Mouse (Mus musculus) right cerebral cortex, postnatal 14 days (tissue): Measurements from ENCODE around the gene Loxl4.

Experiments used
- DNase-seq: peaks from one replicate; pipeline ENCODE4 v3.0.0; 2022

The Loxl4 gene

GRCm38 (mm10) chr19:42608082-42608481 lies 4.5 kb downstream of the Loxl4 start:
- DNase-seq = no peak

GRCm38 (mm10) chr19:42602576-42602975 lies 10.0 kb downstream of the Loxl4 start:
- DNase-seq = no peak

- no peak for DNase-seq
These were observed 10.6 kb downstream of the Loxl4 start for GRCm38 (mm10) chr19:42602041-42602440.

GRCm38 (mm10) chr19:42601445-42601844 lies 11.2 kb downstream of the Loxl4 start:
- no peak for DNase-seq

- no peak for DNase-seq
These were observed 12.0 kb downstream of the Loxl4 start for GRCm38 (mm10) chr19:42600591-42600990.

GRCm38 (mm10) chr19:42599891-42600290 lies 12.7 kb downstream of the Loxl4 start:
- DNase-seq = no peak

GRCm38 (mm10) chr19:42597896-42598295 lies 14.7 kb downstream of the Loxl4 start:
- no peak for DNase-seq

- DNase-seq = no peak
These were observed 15.3 kb downstream of the Loxl4 start for GRCm38 (mm10) chr19:42597286-42597685.

GRCm38 (mm10) chr19:42595066-42595465 lies 17.5 kb downstream of the Loxl4 start:
- DNase-seq = no peak

GRCm38 (mm10) chr19:42593456-42593855 lies 19.2 kb downstream of the Loxl4 start:
- DNase-seq = no peak

- DNase-seq = no peak
These were observed 21.1 kb downstream of the Loxl4 start for GRCm38 (mm10) chr19:42591534-42591933.

- no peak for DNase-seq
These were observed 23.4 kb downstream of the Loxl4 start for GRCm38 (mm10) chr19:42589246-42589645.

- DNase-seq = no peak
These were observed 24.9 kb downstream of the Loxl4 start for GRCm38 (mm10) chr19:42587704-42588103.

- no peak for DNase-seq
These were observed 28.4 kb downstream of the Loxl4 start for GRCm38 (mm10) chr19:42584188-42584587.

GRCm38 (mm10) chr19:42583677-42584076 lies 28.9 kb downstream of the Loxl4 start:
- no peak for DNase-seq

- no peak for DNase-seq
These were observed 29.7 kb downstream of the Loxl4 start for GRCm38 (mm10) chr19:42582811-42583370.

- no peak for DNase-seq
These were observed 31.9 kb downstream of the Loxl4 start for GRCm38 (mm10) chr19:42580701-42581100.

- no peak for DNase-seq
These were observed 34.0 kb downstream of the Loxl4 start for GRCm38 (mm10) chr19:42578631-42579030.

GRCm38 (mm10) chr19:42576856-42577255 lies 35.8 kb downstream of the Loxl4 start:
- DNase-seq = no peak

GRCm38 (mm10) chr19:42575317-42575716 lies 37.3 kb downstream of the Loxl4 start:
- DNase-seq = no peak

GRCm38 (mm10) chr19:42571291-42571690 lies 41.3 kb downstream of the Loxl4 start:
- DNase-seq = no peak

- DNase-seq = no peak
These were observed 43.5 kb downstream of the Loxl4 start for GRCm38 (mm10) chr19:42569076-42569475.

GRCm38 (mm10) chr19:42567020-42567419 lies 45.6 kb downstream of the Loxl4 start:
- DNase-seq = no peak

GRCm38 (mm10) chr19:42566283-42567019 lies 46.2 kb downstream of the Loxl4 start:
- DNase-seq = no peak
